19 mouse cellular contexts compared by ENCODE assay signal in the genomic region with DNA sequence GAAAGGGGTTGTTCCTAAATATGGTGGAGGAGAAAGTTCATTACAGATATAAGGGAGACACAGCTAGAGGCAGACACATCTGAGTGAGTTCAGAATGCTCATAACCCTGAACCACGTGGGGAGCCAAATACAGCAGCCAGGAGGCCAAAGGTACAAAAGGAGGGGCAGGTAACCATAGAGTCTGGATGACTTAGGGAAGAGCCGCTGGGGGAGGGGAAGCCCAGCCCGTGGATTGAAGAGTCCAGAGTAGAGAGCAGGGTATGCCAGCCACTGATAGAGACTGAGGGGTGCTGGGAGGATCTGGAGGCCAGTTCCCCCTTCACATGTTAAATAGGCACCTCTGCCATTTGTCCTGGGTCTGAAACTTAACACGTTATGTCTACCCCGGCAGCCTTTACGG. TPM values are rescaled to one million over a fixed set of nuclear protein-coding genes. Genes with fewer than 3 reads are reported as not detected.
DNase-seq lines count a peak whose midpoint lies in the region; ATAC-seq and TF ChIP-seq lines count a peak whose summit lies in the region.
"Had no signal": no experiment of that assay in that cellular context is flagged by ENCODE, and none has a peak within 500 bp of the region (broad histone marks: within the 10 kb centered on the region; RNA-seq: fewer than 3 reads in every experiment).

No protein-coding gene starts in this region.

- ATAC-seq in kidney, embryonic 14.5 days (ENCODE audit: low FRiP score, low TSS enrichment) = no peak
- peak; percentile 85 for ATAC-seq in kidney, postnatal 0 days (replicated peaks; ENCODE audit: low FRiP score, low read depth)
- peak; percentile 74 for ATAC-seq in liver, embryonic 13.5 days (ENCODE audit: low read depth)
- peak; percentile 66; the same call in 1 of the 2 replicates for ATAC-seq in stomach, postnatal 0 days (ENCODE audit: low FRiP score, low TSS enrichment)
- ATAC-seq in forebrain, embryonic 14.5 days = no peak
- ATAC-seq: forebrain, embryonic 16.5 days had no signal

- no peak for TF ChIP-seq CTCF in kidney, postnatal 0 days (IDR thresholded peaks at IDR 0.05; ENCODE audit: low read depth)
- no peak for TF ChIP-seq CTCF in stomach, postnatal 0 days (IDR thresholded peaks at IDR 0.05; ENCODE audit: low read depth)

- no peaks in the 10 kb centered on the region for H3K27me3 ChIP-seq in kidney, embryonic 14.5 days (ENCODE audit: control insufficient read depth, insufficient read depth, low read length)
- no peaks in the 10 kb centered on the region for H3K27me3 ChIP-seq in kidney, postnatal 0 days (ENCODE audit: insufficient read depth, low read length)
- no peaks in the 10 kb centered on the region for H3K27me3 ChIP-seq in liver, embryonic 13.5 days
- no peaks in the 10 kb centered on the region for H3K27me3 ChIP-seq in stomach, postnatal 0 days (ENCODE audit: control insufficient read depth, insufficient read depth, low read length)
- H3K27me3 ChIP-seq in forebrain, embryonic 14.5 days (replicated peaks; ENCODE audit: control insufficient read depth, insufficient read depth, low read length) = no peaks in the 10 kb centered on the region
- H3K27me3 ChIP-seq: hindbrain, embryonic 13.5 days; limb, embryonic 13.5 days had no signal

- no peak for TF ChIP-seq EP300 in stomach, postnatal 0 days (optimal IDR thresholded peaks at IDR 0.05)

- H3K27ac ChIP-seq in kidney, embryonic 14.5 days (ENCODE audit: low read depth, low read length) = no peak overlapping the region
- no peak overlapping the region for H3K27ac ChIP-seq in kidney, postnatal 0 days
- no peak overlapping the region for H3K27ac ChIP-seq in liver, embryonic 13.5 days
- H3K27ac ChIP-seq in stomach, postnatal 0 days (replicated peaks) = no peak overlapping the region
- H3K27ac ChIP-seq in forebrain, embryonic 14.5 days (ENCODE audit: low read depth, low read length) = no peak overlapping the region
- H3K27ac ChIP-seq: hindbrain, embryonic 13.5 days; limb, embryonic 13.5 days; macrophage had no signal

- no peaks in the 10 kb centered on the region for H3K4me1 ChIP-seq in kidney, embryonic 14.5 days (ENCODE audit: control insufficient read depth, insufficient read depth, low read length)
- H3K4me1 ChIP-seq in kidney, postnatal 0 days (replicated peaks; ENCODE audit: insufficient read depth, low read length) = no peaks in the 10 kb centered on the region
- H3K4me1 ChIP-seq in liver, embryonic 13.5 days (replicated peaks) = peaks cover 6% of the 10 kb centered on the region
- peaks cover 5% of the 10 kb centered on the region; the same call in 1 of the 2 replicates for H3K4me1 ChIP-seq in stomach, postnatal 0 days (replicated peaks; ENCODE audit: control insufficient read depth, insufficient read depth)
- no peaks in the 10 kb centered on the region for H3K4me1 ChIP-seq in forebrain, embryonic 14.5 days (ENCODE audit: control insufficient read depth, insufficient read depth, low read length)
- H3K4me1 ChIP-seq: limb, embryonic 13.5 days had no signal

- DNase-seq in kidney, adult 11 months = peak; percentile 88
- DNase-seq in kidney, postnatal 0 days (ENCODE audit: low spot score) = no peak
- no peak for DNase-seq in liver, embryonic 13.5 days
- no peak for DNase-seq in stomach, postnatal 0 days (ENCODE audit: low spot score)
- no peak for DNase-seq in frontal cortex, postnatal 14 days (ENCODE audit: low spot score in 2 of 2)
- no peak for DNase-seq in urinary bladder, adult 2 months (ENCODE audit: low spot score)
- DNase-seq in forebrain, embryonic 14.5 days (ENCODE audit: low spot score) = no peak
- DNase-seq: B cell, adult 2 months; cerebellum, adult 11 months; layer of hippocampus, postnatal 36 days; thymus, postnatal 14 days had no signal

- H3K36me3 ChIP-seq in kidney, embryonic 14.5 days (ENCODE audit: control insufficient read depth, insufficient read depth, low read length) = no peaks in the 10 kb centered on the region
- H3K36me3 ChIP-seq in kidney, postnatal 0 days (ENCODE audit: insufficient read depth, low read length) = no peaks in the 10 kb centered on the region
- H3K36me3 ChIP-seq in liver, embryonic 13.5 days = no peaks in the 10 kb centered on the region
- H3K36me3 ChIP-seq in stomach, postnatal 0 days (ENCODE audit: control insufficient read depth, insufficient read depth, low read length) = no peaks in the 10 kb centered on the region
- no peaks in the 10 kb centered on the region for H3K36me3 ChIP-seq in forebrain, embryonic 14.5 days (ENCODE audit: control insufficient read depth, insufficient read depth, low read length)
- H3K36me3 ChIP-seq: G1E; hindbrain, embryonic 13.5 days; limb, embryonic 13.5 days had no signal

- H3K9me3 ChIP-seq in kidney, embryonic 14.5 days (ENCODE audit: control insufficient read depth, low read length) = no peaks in the 10 kb centered on the region
- H3K9me3 ChIP-seq in kidney, postnatal 0 days (replicated peaks; ENCODE audit: low read length) = no peaks in the 10 kb centered on the region
- H3K9me3 ChIP-seq in liver, embryonic 13.5 days (replicated peaks) = no peaks in the 10 kb centered on the region
- no peaks in the 10 kb centered on the region for H3K9me3 ChIP-seq in stomach, postnatal 0 days (ENCODE audit: control insufficient read depth, low read length)
- no peaks in the 10 kb centered on the region for H3K9me3 ChIP-seq in forebrain, embryonic 14.5 days (replicated peaks; ENCODE audit: control insufficient read depth, low read length)
- H3K9me3 ChIP-seq: G1E; hindbrain, embryonic 13.5 days; limb, embryonic 13.5 days had no signal

- H3K9ac ChIP-seq in kidney, embryonic 14.5 days (ENCODE audit: low read depth, low read length) = no peak overlapping the region
- H3K9ac ChIP-seq in kidney, postnatal 0 days (ENCODE audit: low read depth, low read length) = no peak overlapping the region
- H3K9ac ChIP-seq in liver, embryonic 13.5 days = no peak overlapping the region
- no peak overlapping the region for H3K9ac ChIP-seq in stomach, postnatal 0 days (ENCODE audit: low read length)
- H3K9ac ChIP-seq in forebrain, embryonic 14.5 days (ENCODE audit: low read length) = no peak overlapping the region
- H3K9ac ChIP-seq: hindbrain, embryonic 13.5 days; limb, embryonic 13.5 days had no signal

- H3K4me2 ChIP-seq in kidney, embryonic 14.5 days (replicated peaks; ENCODE audit: low read depth, low read length) = no peak overlapping the region
- no peak overlapping the region for H3K4me2 ChIP-seq in kidney, postnatal 0 days (ENCODE audit: low read length)
- H3K4me2 ChIP-seq in liver, embryonic 13.5 days = no peak overlapping the region
- H3K4me2 ChIP-seq in stomach, postnatal 0 days (replicated peaks; ENCODE audit: low read depth) = no peak overlapping the region
- no peak overlapping the region for H3K4me2 ChIP-seq in forebrain, embryonic 14.5 days (ENCODE audit: low read length)
- H3K4me2 ChIP-seq: hindbrain, embryonic 13.5 days; limb, embryonic 13.5 days had no signal

- no peak overlapping the region for H3K4me3 ChIP-seq in kidney, embryonic 14.5 days (ENCODE audit: low read length)
- no peak overlapping the region for H3K4me3 ChIP-seq in kidney, postnatal 0 days (replicated peaks; ENCODE audit: low read depth, low read length)
- H3K4me3 ChIP-seq in liver, embryonic 13.5 days (replicated peaks) = no peak overlapping the region
- H3K4me3 ChIP-seq in stomach, postnatal 0 days (ENCODE audit: low read depth, low read length) = no peak overlapping the region
- no peak overlapping the region for H3K4me3 ChIP-seq in forebrain, embryonic 14.5 days (ENCODE audit: low read depth, low read length)
- H3K4me3 ChIP-seq: heart, adult 2 months; hindbrain, embryonic 13.5 days; limb, embryonic 13.5 days had no signal

- 51% methylated on average over 6 of the region's 6 CpGs for WGBS in kidney, embryonic 14.5 days
- WGBS in kidney, postnatal 0 days = 57% methylated on average over 6 of the region's 6 CpGs
- WGBS in liver, embryonic 13.5 days (ENCODE audit: insufficient replicate concordance) = 55% methylated on average over 6 of the region's 6 CpGs
- 59% methylated on average over 6 of the region's 6 CpGs for whole genome bisulfite sequencing in stomach, postnatal 0 days
- 64% methylated on average over 6 of the region's 6 CpGs for WGBS in forebrain, embryonic 14.5 days

RNA-seq across cellular contexts. Expression of a gene that starts 28.7 kb away (rescaled TPM):
- not detected in 2 replicates for polyA plus RNA-seq in kidney, embryonic 14.5 days (2014; fragmentation: Nextera tagmentation; extraction: Ambion mirVana)
- polyA plus RNA-seq in kidney, postnatal 0 days (2015; fragmentation: Nextera tagmentation; extraction: Ambion mirVana) = not detected in 2 replicates
- not detected in 2 replicates for polyA plus RNA-seq in liver, embryonic 13.5 days (2015; fragmentation: Nextera tagmentation; extraction: Ambion mirVana)
- polyA plus RNA-seq in stomach, postnatal 0 days (2015; fragmentation: Nextera tagmentation; extraction: Ambion mirVana) = not detected in 2 replicates
- polyA plus RNA-seq in urinary bladder, adult 2 months (2012; rRNA removed) = not detected in 2 replicates
- polyA plus RNA-seq in forebrain, embryonic 14.5 days (2014; fragmentation: Nextera tagmentation; extraction: Ambion mirVana) = not detected in 2 replicates
- polyA plus RNA-seq: cortical plate, adult 2 months; forebrain, embryonic 16.5 days; G1E; heart, adult 2 months; hindbrain, embryonic 13.5 days; limb, embryonic 13.5 days; macrophage had no signal

RNA-seq across cellular contexts. Expression of a gene that starts 29.5 kb away (rescaled TPM):
- 68.3 and 76.8 TPM in 2 replicates for polyA plus RNA-seq in kidney, embryonic 14.5 days (2014; fragmentation: Nextera tagmentation; extraction: Ambion mirVana)
- polyA plus RNA-seq in kidney, postnatal 0 days (2015; fragmentation: Nextera tagmentation; extraction: Ambion mirVana) = 37.8 and 39.0 TPM in 2 replicates
- 26.5 and 31.4 TPM in 2 replicates for polyA plus RNA-seq in liver, embryonic 13.5 days (2015; fragmentation: Nextera tagmentation; extraction: Ambion mirVana)
- polyA plus RNA-seq in stomach, postnatal 0 days (2015; fragmentation: Nextera tagmentation; extraction: Ambion mirVana) = 17.1 and 20.7 TPM in 2 replicates
- polyA plus RNA-seq in urinary bladder, adult 2 months (2012; rRNA removed) = 31.0 and 31.3 TPM in 2 replicates
- polyA plus RNA-seq in forebrain, embryonic 14.5 days (2014; fragmentation: Nextera tagmentation; extraction: Ambion mirVana) = 59.2 and 75.4 TPM in 2 replicates

Comparison
In these comparisons a context has a peak if more than half of its experiments do, and no peak if none do; other contexts are left out.
1. ATAC-seq: peak in kidney, postnatal 0 days (single experiment), liver, embryonic 13.5 days (single experiment) and stomach, postnatal 0 days (single experiment); none in kidney, embryonic 14.5 days (single experiment) and forebrain, embryonic 14.5 days (single experiment).